Mouse (Mus musculus) myocyte (in vitro differentiated cells): Measurements from ENCODE around the gene Efcab8.

ENCODE experiments used
- CEBPB ChIP-seq: IDR thresholded peaks from 2 replicates; pipeline ENCODE4 v1.6.1; 2011; ENCODE audit warnings: mild to moderate bottlenecking, moderate library complexity; ENCODE audit not compliant: poor library complexity, insufficient read depth, severe bottlenecking
- E2F4 ChIP-seq: IDR thresholded peaks from one replicate; pipeline ENCODE4 v1.6.1; 2011; ENCODE audit warnings: mild to moderate bottlenecking, control low read depth, moderate library complexity; ENCODE audit not compliant: insufficient read depth
- MAX ChIP-seq: IDR thresholded peaks from one replicate; pipeline ENCODE4 v1.6.1; 2011; ENCODE audit warnings: low read depth, mild to moderate bottlenecking, control low read depth
- POLR2A ChIP-seq: IDR thresholded peaks from one replicate; pipeline ENCODE4 v1.6.1; 2011; ENCODE audit warnings: low read depth, mild to moderate bottlenecking, control low read depth, moderate library complexity; ENCODE audit not compliant: insufficient read length
- REST ChIP-seq: IDR thresholded peaks from one replicate; pipeline ENCODE4 v1.6.1; 2011; ENCODE audit warnings: mild to moderate bottlenecking, control low read depth, moderate library complexity; ENCODE audit not compliant: insufficient read depth, insufficient read length
- TCF12 ChIP-seq: IDR thresholded peaks from one replicate; pipeline ENCODE4 v1.6.1; 2011; ENCODE audit warnings: mild to moderate bottlenecking, control low read depth; ENCODE audit not compliant: poor library complexity, insufficient read depth, severe bottlenecking
- USF1 ChIP-seq: IDR thresholded peaks from one replicate; pipeline ENCODE4 v1.6.1; 2011; ENCODE audit warnings: low read depth, mild to moderate bottlenecking, control low read depth, moderate library complexity

GRCm38 (mm10) chr2:153860715-153861114 lies 81.0 kb downstream of the Efcab8 start:
- TF ChIP-seq POLR2A (no peak), CEBPB (no peak), TCF12 (no peak), E2F4 (no peak), MAX (no peak), REST (no peak), USF1 (no peak)
